Mouse (Mus musculus) neutrophil, adult 5-6 weeks (primary cell): ENCODE data around the gene Gng7. TPM values are rescaled to one million over a fixed set of nuclear protein-coding genes. Genes with fewer than 3 reads are reported as not detected.

Experiments used
- total RNA-seq: library from RNA; stranded (forward); fragments of 200-1000 nt; gene quantifications from 2 replicates; pipeline ENCODE4 v1.2.3, GENCODE M21; 2017

Gng7 gene
- total RNA-seq, 1 experiment from 2014 or later, result not detected

Other genes with a start within 250 kb of the Gng7 start
- gene Sf3a2, start 216.7 kb downstream of the Gng7 start, total RNA-seq, result 15.5 and 20.4 TPM in 2 replicates
- gene Plekhj1, start 216.3 kb downstream of the Gng7 start, total RNA-seq, result 50.4 and 52.8 TPM in 2 replicates
- gene Amh, start 209.7 kb downstream of the Gng7 start, total RNA-seq, result 0.81 TPM in 1 of 2 replicates, not detected in the other
- not detected in 2 replicates for gene Jsrp1, start 201.4 kb downstream of the Gng7 start, total RNA-seq
- 227 and 271 TPM in 2 replicates for gene Oaz1, start 188.3 kb downstream of the Gng7 start, total RNA-seq
- gene Lingo3, start 170.9 kb downstream of the Gng7 start, total RNA-seq, result not detected in 2 replicates
- 50.7 and 60.8 TPM in 2 replicates for gene Lsm7, start 159.7 kb downstream of the Gng7 start, total RNA-seq
- 13.3 and 20.7 TPM in 2 replicates for gene Sppl2b, start 159.7 kb downstream of the Gng7 start, total RNA-seq
- gene Tmprss9, start 143.1 kb downstream of the Gng7 start, total RNA-seq, result not detected in 2 replicates
- 15.1 and 23.1 TPM in 2 replicates for gene Timm13, start 114.0 kb downstream of the Gng7 start, total RNA-seq
- gene Lmnb2, start 96.7 kb downstream of the Gng7 start, total RNA-seq, result 8.0 and 11.8 TPM in 2 replicates
- 59.9 and 63.2 TPM in 2 replicates for gene Gadd45b, start 84.9 kb downstream of the Gng7 start, total RNA-seq
- gene Diras1, start 10.7 kb upstream of the Gng7 start, total RNA-seq, result not detected in 2 replicates
- 8.6 and 19.5 TPM in 2 replicates for gene Slc39a3, start 22.5 kb upstream of the Gng7 start, total RNA-seq
- gene Sgta, start 45.2 kb upstream of the Gng7 start, total RNA-seq, result 59.2 and 64.5 TPM in 2 replicates
- gene Thop1, start 55.1 kb upstream of the Gng7 start, total RNA-seq, result 1.5 and 4.5 TPM in 2 replicates
- 0.23 TPM in 1 of 2 replicates, not detected in the other for gene Creb3l3, start 83.9 kb upstream of the Gng7 start, total RNA-seq
- gene Map2k2, start 91.0 kb upstream of the Gng7 start, total RNA-seq, result 91.5 and 96.6 TPM in 2 replicates
- gene Zbtb7a, start 120.3 kb upstream of the Gng7 start, total RNA-seq, result 28.7 and 31.1 TPM in 2 replicates
- 34.5 and 40.5 TPM in 2 replicates for gene Pias4, start 153.0 kb upstream of the Gng7 start, total RNA-seq
- gene Eef2, start 161.7 kb upstream of the Gng7 start, total RNA-seq, result 1,126 and 1,171 TPM in 2 replicates
- gene Dapk3, start 168.1 kb upstream of the Gng7 start, total RNA-seq, result 47.3 and 52.0 TPM in 2 replicates
- not detected in 2 replicates for gene 4930442H23Rik, start 168.9 kb upstream of the Gng7 start, total RNA-seq
- gene Nmrk2, start 187.1 kb upstream of the Gng7 start, total RNA-seq, result not detected in 2 replicates
- not detected in 2 replicates for gene Atcay, start 215.9 kb upstream of the Gng7 start, total RNA-seq
- gene Zfr2, start 218.2 kb upstream of the Gng7 start, total RNA-seq, result 1.5 and 1.6 TPM in 2 replicates
- 9.1 and 12.3 TPM in 2 replicates for gene Matk, start 238.0 kb upstream of the Gng7 start, total RNA-seq